Mouse (Mus musculus): ENCODE measurements at regions not wholly inside any gene's neighbourhood (a gene's known extent, or its start where the extent isn't known, plus 50 kb on each side); places are given as distances from the start of the nearest gene placed in this dataset.

DNA sequence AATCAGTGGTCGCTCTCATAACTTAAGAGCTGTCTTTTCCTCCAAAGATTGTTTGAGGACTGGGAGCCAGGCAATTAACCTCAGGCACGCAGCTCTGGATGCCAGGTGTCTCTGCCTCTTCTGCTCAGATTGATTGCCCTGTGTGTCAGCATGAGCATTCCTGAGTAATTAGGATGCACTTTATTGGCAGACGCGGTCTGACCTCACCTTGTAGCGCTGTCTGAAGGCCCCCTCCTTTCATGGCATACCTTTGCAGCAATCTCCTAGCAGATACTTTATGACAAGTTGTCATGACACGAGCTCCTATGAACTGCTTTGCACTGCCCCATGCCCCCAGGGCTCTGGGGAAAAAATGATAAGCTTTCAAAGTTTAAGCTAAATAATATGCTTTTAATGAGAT is 114.1 kb upstream of the Eef1e1 start:
- H3K4me2 ChIP-seq (ENCODE audit: low read depth, low read length), result no peak overlapping the region
- H3K4me1 ChIP-seq (ENCODE audit: insufficient read depth), result no peaks in the 10 kb centered on the region
- H3K9me3 ChIP-seq (ENCODE audit: low read length), result no peaks in the 10 kb centered on the region
- no peak for ATAC-seq
- no peak overlapping the region for H3K4me3 ChIP-seq (ENCODE audit: low read depth, low read length)
- WGBS (ENCODE audit: insufficient replicate concordance), result 70% methylated on average over 6 of the region's 6 CpGs
- H3K27me3 ChIP-seq (ENCODE audit: insufficient read depth, low read length), result no peaks in the 10 kb centered on the region
- no peak overlapping the region for H3K27ac ChIP-seq (ENCODE audit: low read depth)
- H3K9ac ChIP-seq (replicated peaks), result no peak overlapping the region
- no peak for DNase-seq
- TF ChIP-seq CTCF (IDR thresholded peaks at IDR 0.05; ENCODE audit: low read depth) (no peak), EP300 (IDR thresholded peaks at IDR 0.05; ENCODE audit: low read depth) (no peak)
- no peaks in the 10 kb centered on the region for H3K36me3 ChIP-seq (replicated peaks; ENCODE audit: insufficient read depth, low read length)

DNA sequence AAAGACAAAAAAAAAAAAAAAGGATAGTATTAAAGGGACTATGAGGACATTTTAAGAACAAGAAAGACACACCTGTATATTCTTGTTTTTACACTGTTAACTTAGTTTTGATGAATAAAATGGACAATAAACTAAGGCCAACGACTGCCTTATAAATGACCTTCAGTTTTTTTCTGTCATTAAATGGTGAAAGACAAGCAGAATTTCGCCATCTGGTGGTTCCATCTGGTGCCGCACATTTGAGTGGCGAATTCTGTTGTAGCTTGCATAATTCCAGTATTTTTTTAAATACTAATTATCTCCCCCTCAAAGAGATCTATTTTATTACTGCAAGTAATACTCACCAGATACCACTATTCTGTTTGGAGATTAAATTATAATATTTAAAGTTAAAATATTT is 107.3 kb upstream of the Eef1e1 start:
- WGBS (ENCODE audit: insufficient replicate concordance), result 23% methylated on average over 4 of the region's 4 CpGs
- DNase-seq (peak; percentile 47), ATAC-seq (no peak)
- H3K9ac ChIP-seq (replicated peaks), result no peak overlapping the region
- no peaks in the 10 kb centered on the region for H3K9me3 ChIP-seq (ENCODE audit: low read length)
- H3K4me3 ChIP-seq (ENCODE audit: low read depth, low read length), result no peak overlapping the region
- no peak for TF ChIP-seq EP300 (IDR thresholded peaks at IDR 0.05; ENCODE audit: low read depth)
- peak; percentile 63 for TF ChIP-seq CTCF (IDR thresholded peaks at IDR 0.05; ENCODE audit: low read depth)
- H3K4me2 ChIP-seq (ENCODE audit: low read depth, low read length), result no peak overlapping the region
- no peak overlapping the region for H3K27ac ChIP-seq (ENCODE audit: low read depth)
- H3K27me3 ChIP-seq (ENCODE audit: insufficient read depth, low read length), result no peaks in the 10 kb centered on the region
- H3K4me1 ChIP-seq (ENCODE audit: insufficient read depth), result no peaks in the 10 kb centered on the region
- no peaks in the 10 kb centered on the region for H3K36me3 ChIP-seq (replicated peaks; ENCODE audit: insufficient read depth, low read length)

DNA sequence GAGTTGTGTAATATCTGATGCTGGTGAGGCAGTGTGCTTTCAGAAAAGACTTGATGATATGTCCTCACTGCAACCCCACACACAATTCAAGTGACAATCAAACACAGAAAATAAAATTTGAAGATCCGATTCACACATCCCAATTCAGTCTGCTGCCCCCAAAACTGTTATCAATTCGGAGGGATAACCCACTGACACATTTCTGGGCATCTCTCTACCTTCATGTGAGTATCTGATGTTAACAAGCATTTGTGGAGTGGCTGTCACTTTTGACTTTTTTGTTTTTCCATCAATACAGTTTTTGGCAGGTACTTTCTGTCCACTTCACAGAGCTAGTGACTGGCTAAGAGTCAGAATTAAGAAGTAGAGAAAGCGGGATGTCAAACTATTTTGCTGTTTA is 101.4 kb upstream of the Eef1e1 start:
- Histone ChIP-seq H3K36me3 (replicated peaks; ENCODE audit: insufficient read depth, low read length) (no peaks in the 10 kb centered on the region), H3K4me1 (ENCODE audit: insufficient read depth) (no peaks in the 10 kb centered on the region), H3K4me2 (ENCODE audit: low read depth, low read length) (no peak overlapping the region), H3K4me3 (ENCODE audit: low read depth, low read length) (no peak overlapping the region), H3K9me3 (ENCODE audit: low read length) (no peaks in the 10 kb centered on the region), H3K27ac (ENCODE audit: low read depth) (no peak overlapping the region), H3K9ac (replicated peaks) (no peak overlapping the region), H3K27me3 (ENCODE audit: insufficient read depth, low read length) (no peaks in the 10 kb centered on the region)
- ATAC-seq (no peak), DNase-seq (no peak)
- WGBS (ENCODE audit: insufficient replicate concordance), result 73% methylated on average over 3 of the region's 3 CpGs
- no peak for TF ChIP-seq EP300 (IDR thresholded peaks at IDR 0.05; ENCODE audit: low read depth)
- no peak for TF ChIP-seq CTCF (IDR thresholded peaks at IDR 0.05; ENCODE audit: low read depth)

DNA sequence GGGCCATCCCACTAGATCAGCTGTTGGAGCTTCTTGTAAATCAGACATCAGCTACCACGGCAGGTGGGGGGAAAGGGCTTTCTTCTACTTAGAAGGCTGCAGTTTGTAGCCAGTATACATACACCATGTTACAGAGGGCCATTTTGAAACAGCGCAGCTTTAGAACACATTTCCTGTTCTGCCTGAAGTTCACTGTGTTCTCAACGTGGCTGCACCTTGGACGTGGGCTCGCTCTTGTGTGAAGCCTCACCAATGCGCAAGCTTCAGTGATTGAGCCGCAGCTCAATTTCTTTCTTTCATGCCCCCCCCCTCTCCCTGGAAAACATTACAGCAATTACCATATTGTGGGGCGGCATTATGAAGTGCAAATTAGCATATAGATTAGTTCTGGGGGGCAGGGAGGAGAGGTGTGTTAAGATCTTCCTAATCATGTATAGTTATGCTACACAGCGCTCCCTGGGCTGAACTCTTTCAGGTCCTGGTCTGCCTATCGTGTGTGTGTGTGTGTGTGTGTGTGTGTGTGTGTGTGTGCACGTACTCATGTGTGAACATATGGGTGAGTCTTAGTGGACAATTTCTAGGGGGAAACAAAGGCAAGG is 97.9 kb upstream of the Eef1e1 start:
- no peak overlapping the region for H3K4me2 ChIP-seq (ENCODE audit: low read depth, low read length)
- H3K27me3 ChIP-seq (ENCODE audit: insufficient read depth, low read length), result no peaks in the 10 kb centered on the region
- no peaks in the 10 kb centered on the region for H3K36me3 ChIP-seq (replicated peaks; ENCODE audit: insufficient read depth, low read length)
- H3K27ac ChIP-seq (ENCODE audit: low read depth), result no peak overlapping the region
- peaks cover 3% of the 10 kb centered on the region for H3K9me3 ChIP-seq (ENCODE audit: low read length)
- DNase-seq (no peak), ATAC-seq (no peak)
- no peaks in the 10 kb centered on the region for H3K4me1 ChIP-seq (ENCODE audit: insufficient read depth)
- H3K9ac ChIP-seq (replicated peaks), result no peak overlapping the region
- no peak overlapping the region for H3K4me3 ChIP-seq (ENCODE audit: low read depth, low read length)
- 74% methylated on average over 11 of the region's 11 CpGs for WGBS (ENCODE audit: insufficient replicate concordance)
- TF ChIP-seq EP300 (IDR thresholded peaks at IDR 0.05; ENCODE audit: low read depth) (no peak), CTCF (IDR thresholded peaks at IDR 0.05; ENCODE audit: low read depth) (no peak)

DNA sequence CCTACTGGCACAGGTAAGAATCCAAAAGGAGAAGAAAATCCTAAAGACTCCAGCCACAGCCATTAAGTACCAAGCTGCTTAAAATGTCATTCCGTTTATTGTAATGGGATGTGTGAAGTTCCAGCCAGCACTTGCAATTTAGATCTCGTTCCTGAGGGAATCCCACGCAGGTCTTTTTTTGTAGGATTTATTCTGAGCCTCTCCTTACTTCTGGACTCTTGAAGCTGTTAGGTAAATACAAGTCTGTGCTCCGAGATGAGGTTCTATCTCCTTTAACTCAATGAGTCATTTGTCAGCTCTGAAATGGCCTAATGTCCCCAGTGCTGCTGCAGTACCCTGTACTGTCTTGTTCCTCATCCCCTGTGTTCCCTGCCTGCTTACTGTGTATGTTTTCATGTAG is 94.9 kb upstream of the Eef1e1 start:
- TF ChIP-seq CTCF (IDR thresholded peaks at IDR 0.05; ENCODE audit: low read depth) (no peak), EP300 (IDR thresholded peaks at IDR 0.05; ENCODE audit: low read depth) (no peak)
- Histone ChIP-seq H3K9ac (replicated peaks) (no peak overlapping the region), H3K4me2 (ENCODE audit: low read depth, low read length) (no peak overlapping the region), H3K4me1 (ENCODE audit: insufficient read depth) (no peaks in the 10 kb centered on the region), H3K27ac (ENCODE audit: low read depth) (no peak overlapping the region), H3K4me3 (ENCODE audit: low read depth, low read length) (no peak overlapping the region), H3K36me3 (replicated peaks; ENCODE audit: insufficient read depth, low read length) (no peaks in the 10 kb centered on the region), H3K9me3 (ENCODE audit: low read length) (peaks cover 5% of the 10 kb centered on the region), H3K27me3 (ENCODE audit: insufficient read depth, low read length) (no peaks in the 10 kb centered on the region)
- WGBS (ENCODE audit: insufficient replicate concordance), result 72% methylated on average over 4 of the region's 4 CpGs
- DNase-seq (no peak), ATAC-seq (no peak)

DNA sequence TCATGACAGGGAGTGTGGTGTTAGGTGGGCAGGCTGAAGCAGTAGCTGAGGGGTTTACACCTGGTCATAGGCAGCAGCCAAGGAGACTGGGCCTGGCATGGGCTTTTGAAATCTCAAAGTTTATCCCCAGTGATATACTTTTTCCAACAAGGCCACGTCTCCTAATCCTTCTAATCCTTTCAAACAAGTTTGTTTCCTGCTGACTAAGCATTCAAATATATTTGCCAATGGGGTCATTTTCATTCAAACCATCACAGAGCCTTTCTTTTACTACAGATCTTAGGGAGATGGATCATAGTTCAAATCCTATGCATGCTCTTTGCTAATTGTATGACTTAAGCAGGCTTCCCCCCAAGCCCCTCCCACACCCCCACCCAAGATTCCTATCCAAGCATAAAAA is 93.0 kb upstream of the Eef1e1 start:
- no peaks in the 10 kb centered on the region for H3K4me1 ChIP-seq (ENCODE audit: insufficient read depth)
- H3K27me3 ChIP-seq (ENCODE audit: insufficient read depth, low read length), result no peaks in the 10 kb centered on the region
- DNase-seq, result no peak
- no peak overlapping the region for H3K4me2 ChIP-seq (ENCODE audit: low read depth, low read length)
- H3K27ac ChIP-seq (ENCODE audit: low read depth), result no peak overlapping the region
- H3K36me3 ChIP-seq (replicated peaks; ENCODE audit: insufficient read depth, low read length), result no peaks in the 10 kb centered on the region
- H3K9me3 ChIP-seq (ENCODE audit: low read length), result peaks cover 5% of the 10 kb centered on the region
- no peak overlapping the region for H3K4me3 ChIP-seq (ENCODE audit: low read depth, low read length)
- TF ChIP-seq EP300 (IDR thresholded peaks at IDR 0.05; ENCODE audit: low read depth), result no peak
- no peak for TF ChIP-seq CTCF (IDR thresholded peaks at IDR 0.05; ENCODE audit: low read depth)
- no peak for ATAC-seq
- 59% methylated on average over 1 of the region's 1 CpGs for WGBS (ENCODE audit: insufficient replicate concordance)
- no peak overlapping the region for H3K9ac ChIP-seq (replicated peaks)

DNA sequence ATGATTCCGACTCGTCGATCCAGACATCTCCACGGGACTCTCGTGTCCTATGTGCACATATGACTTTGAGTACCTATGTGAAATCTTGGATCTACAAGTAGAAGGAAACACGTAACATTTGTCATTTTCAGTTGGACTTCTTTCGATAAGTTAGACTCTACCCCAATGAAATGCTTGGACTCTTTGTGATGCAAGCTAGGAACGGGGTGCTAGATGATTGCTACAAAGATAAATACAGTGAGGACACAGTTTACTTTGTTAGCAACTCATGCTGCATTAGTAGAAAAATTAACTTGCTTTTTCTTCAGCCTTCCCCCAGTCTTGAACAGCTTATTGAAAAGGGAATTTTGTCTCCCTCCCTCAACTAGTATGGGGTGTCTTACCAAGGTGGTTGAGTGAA is 81.2 kb upstream of the Eef1e1 start:
- TF ChIP-seq EP300 (IDR thresholded peaks at IDR 0.05; ENCODE audit: low read depth) (peak; percentile 20; the same call in 1 of the 2 replicates), CTCF (IDR thresholded peaks at IDR 0.05; ENCODE audit: low read depth) (no peak)
- Histone ChIP-seq H3K36me3 (replicated peaks; ENCODE audit: insufficient read depth, low read length) (no peaks in the 10 kb centered on the region), H3K4me2 (ENCODE audit: low read depth, low read length) (no peak overlapping the region), H3K4me3 (ENCODE audit: low read depth, low read length) (no peak overlapping the region), H3K27me3 (ENCODE audit: insufficient read depth, low read length) (no peaks in the 10 kb centered on the region), H3K4me1 (ENCODE audit: insufficient read depth) (peaks cover 3% of the 10 kb centered on the region; the same call in 1 of the 2 replicates), H3K9me3 (ENCODE audit: low read length) (no peaks in the 10 kb centered on the region), H3K9ac (replicated peaks) (no peak overlapping the region), H3K27ac (ENCODE audit: low read depth) (peak overlapping the region; percentile 66)
- 75% methylated on average over 8 of the region's 8 CpGs for WGBS (ENCODE audit: insufficient replicate concordance)
- peak; percentile 81 for ATAC-seq
- no peak for DNase-seq
